Mouse (Mus musculus) cerebellum, postnatal 36 days (tissue): Measurements from ENCODE around the gene Dcp1a.
A peak's percentile ranks its signal among the peaks of the same experiment; 100 is the strongest.

Source experiments
- DNase-seq, 2 experiments: peaks; one replicate each; pipeline ENCODE4 v3.0.0; 2021 to 2022; ENCODE audit warnings: mixed read lengths in 2 of 2

Gene Dcp1a

GRCm38 (mm10) chr14:30479361-30479948 is at the start of gene Dcp1a:
Gene Dcp1a (plus strand): TSS chr14:30479535.
- DNase-seq: peak; percentile 96 to 97

- peak in 1 of 2 experiments; percentile 4 for DNase-seq
Observed at GRCm38 (mm10) chr14:30429606-30430005, 49.7 kb upstream of the Dcp1a start.

GRCm38 (mm10) chr14:30430026-30430425 is 49.3 kb upstream of the Dcp1a start:
- DNase-seq: no peak

GRCm38 (mm10) chr14:30430446-30430845 is 48.9 kb upstream of the Dcp1a start:
- DNase-seq: no peak

GRCm38 (mm10) chr14:30435316-30435715 is 44.0 kb upstream of the Dcp1a start:
- no peak for DNase-seq

GRCm38 (mm10) chr14:30439915-30440314 is 39.4 kb upstream of the Dcp1a start:
- no peak for DNase-seq

- no peak for DNase-seq
Observed at GRCm38 (mm10) chr14:30455801-30456595, 23.3 kb upstream of the Dcp1a start.

- no peak for DNase-seq
Observed at GRCm38 (mm10) chr14:30457436-30457835, 21.9 kb upstream of the Dcp1a start.

GRCm38 (mm10) chr14:30457897-30458296 is 21.4 kb upstream of the Dcp1a start:
- DNase-seq: no peak

GRCm38 (mm10) chr14:30458820-30459219 is 20.5 kb upstream of the Dcp1a start:
- DNase-seq: no peak

- peak; percentile 81 to 85 for DNase-seq
Observed at GRCm38 (mm10) chr14:30459891-30460523, 19.3 kb upstream of the Dcp1a start.

GRCm38 (mm10) chr14:30463312-30463711 is 16.0 kb upstream of the Dcp1a start:
- DNase-seq: no peak

GRCm38 (mm10) chr14:30473605-30474004 is 5.7 kb upstream of the Dcp1a start:
- no peak for DNase-seq

- DNase-seq: no peak
Observed at GRCm38 (mm10) chr14:30474416-30474815, 4.9 kb upstream of the Dcp1a start.

GRCm38 (mm10) chr14:30491342-30491741 is 12.0 kb downstream of the Dcp1a start, which contains the start of gene Cacna1d:
Gene Cacna1d (minus strand): TSS chr14:30491455.
- no peak for DNase-seq

- no peak for DNase-seq
Observed at GRCm38 (mm10) chr14:30493276-30493675, 13.9 kb downstream of the Dcp1a start.

- no peak for DNase-seq
Observed at GRCm38 (mm10) chr14:30494998-30495397, 15.7 kb downstream of the Dcp1a start.

GRCm38 (mm10) chr14:30498202-30498601 is 18.9 kb downstream of the Dcp1a start:
- peak; percentile 84 to 91 for DNase-seq

GRCm38 (mm10) chr14:30504990-30505389 is 25.7 kb downstream of the Dcp1a start:
- DNase-seq: no peak

- no peak for DNase-seq
Observed at GRCm38 (mm10) chr14:30510214-30510763, 31.0 kb downstream of the Dcp1a start.

GRCm38 (mm10) chr14:30512896-30513295 is 33.6 kb downstream of the Dcp1a start:
- no peak for DNase-seq

GRCm38 (mm10) chr14:30515931-30516723 is 36.8 kb downstream of the Dcp1a start:
- DNase-seq: peak; percentile 80 to 81

- no peak for DNase-seq
Observed at GRCm38 (mm10) chr14:30519323-30519722, 40.0 kb downstream of the Dcp1a start.
